Mouse (Mus musculus): ENCODE results near the gene Hnrnpk. TPM values are rescaled to one million over a fixed set of nuclear protein-coding genes. Genes with fewer than 3 reads are reported as not detected.

The Hnrnpk gene
- total and polyA plus RNA-seq, 3 experiments: 411 to 1,549 (median 1,174) TPM

- H3K9ac ChIP-seq (ENCODE audit: insufficient read depth, low read depth): no peak overlapping the region
- in situ Hi-C loops (cut with MboI; ENCODE audit: low pct_ligation_motif_present, low pct_unique_long_range_greater_than_20kb, low sequenced_read_pairs) (no loop called here), dilution Hi-C loops (cut with MboI; ENCODE audit: extremely low pct_ligation_motif_present, extremely low pct_unique_long_range_greater_than_20kb, low sequenced_read_pairs) (no loop called here)
- DNase-seq (ENCODE audit: extremely low read depth): no peak
- TF ChIP-seq RAD21 (IDR thresholded peaks at IDR 0.05; ENCODE audit: low read depth, low read length): no peak
- TF ChIP-seq ZKSCAN1 (IDR thresholded peaks at IDR 0.05; ENCODE audit: borderline replicate concordance, low read depth, low read length): no peak
- no peak for TF ChIP-seq JUND (conservative IDR thresholded peaks at IDR 0.05; ENCODE audit: low read depth, low read length)
- no peak for TF ChIP-seq USF2 (conservative IDR thresholded peaks at IDR 0.05; ENCODE audit: low read depth, low read length)
- no peak for TF ChIP-seq ETS1 (conservative IDR thresholded peaks at IDR 0.05; ENCODE audit: low read depth, low read length)
- no peaks in the 10 kb centered on the region for H3K27me3 ChIP-seq (replicated peaks)
- H3K36me3 ChIP-seq (replicated peaks in 1 of 2; ENCODE audit: control insufficient read depth in 1 of 2, insufficient read depth in 1 of 2, low read length in 1 of 2): peaks cover 3 to 22% of the 10 kb centered on the region in 2 experiments
- H3K4me3 ChIP-seq (replicated peaks in 1 of 3; ENCODE audit: low read depth in 2 of 3, low read length in 2 of 3, poor library complexity in 1 of 3): no peak overlapping the region
- 0 out of 2 replicates have a peak, but pooled peaks cover 2% of the 10 kb centered on the region for H3K79me2 ChIP-seq (replicated peaks; ENCODE audit: control insufficient read depth, extremely low read depth, insufficient read depth, poor library complexity, severe bottlenecking)
- H3K4me1 ChIP-seq (ENCODE audit: control insufficient read depth in 1 of 2, insufficient read depth in 2 of 2): peaks cover 0 to 4% of the 10 kb centered on the region in 2 experiments; a peak in 1 of 4 replicates
- no peak overlapping the region for H3K4me2 ChIP-seq (ENCODE audit: insufficient read depth, low read depth, poor library complexity, severe bottlenecking)
- H3K9me3 ChIP-seq (replicated peaks; ENCODE audit: low read length): peaks cover 10% of the 10 kb centered on the region
- H3K27ac ChIP-seq (ENCODE audit: insufficient read depth, low read depth): no peak overlapping the region
These were observed 7.9 kb upstream of the Hnrnpk start for GRCm38 (mm10) chr13:58411073-58411472.

- H3K27me3 ChIP-seq (replicated peaks): no peaks in the 10 kb centered on the region
- H3K4me1 ChIP-seq (ENCODE audit: control insufficient read depth in 1 of 2, insufficient read depth in 2 of 2): peaks cover 0 to 16% of the 10 kb centered on the region in 2 experiments; a peak in 2 of 4 replicates
- H3K79me2 ChIP-seq (replicated peaks; ENCODE audit: control insufficient read depth, extremely low read depth, insufficient read depth, poor library complexity, severe bottlenecking): peaks cover 38% of the 10 kb centered on the region
- peak overlapping the region; percentile 83 for H3K27ac ChIP-seq (ENCODE audit: insufficient read depth, low read depth)
- peak overlapping the region; percentile 87 to 96 (median 89) for H3K4me3 ChIP-seq (replicated peaks in 1 of 3; ENCODE audit: low read depth in 2 of 3, low read length in 2 of 3, poor library complexity in 1 of 3)
- H3K36me3 ChIP-seq (replicated peaks in 1 of 2; ENCODE audit: control insufficient read depth in 1 of 2, insufficient read depth in 1 of 2, low read length in 1 of 2): peaks cover 7 to 28% of the 10 kb centered on the region in 2 experiments
- TF ChIP-seq USF2 (conservative IDR thresholded peaks at IDR 0.05; ENCODE audit: low read depth, low read length): no peak
- no peak for TF ChIP-seq EP300 (IDR thresholded peaks at IDR 0.05; ENCODE audit: low read length)
- no peak for TF ChIP-seq POLR2A (IDR thresholded peaks at IDR 0.05; ENCODE audit: low read depth, low read length)
- TF ChIP-seq ELF1 (IDR thresholded peaks at IDR 0.05; ENCODE audit: low read depth, low read length): peak; percentile 40
- TF ChIP-seq JUND (conservative IDR thresholded peaks at IDR 0.05; ENCODE audit: low read depth, low read length): no peak
- no peak for DNase-seq (ENCODE audit: extremely low read depth)
- in situ Hi-C loops (cut with MboI; ENCODE audit: low pct_ligation_motif_present, low pct_unique_long_range_greater_than_20kb, low sequenced_read_pairs): no loop called here
- no peak overlapping the region for H3K4me2 ChIP-seq (ENCODE audit: insufficient read depth, low read depth, poor library complexity, severe bottlenecking)
- no peaks in the 10 kb centered on the region for H3K9me3 ChIP-seq (replicated peaks; ENCODE audit: low read length)
- dilution Hi-C loops (cut with MboI; ENCODE audit: extremely low pct_ligation_motif_present, extremely low pct_unique_long_range_greater_than_20kb, low sequenced_read_pairs): no loop called here
- H3K9ac ChIP-seq (ENCODE audit: insufficient read depth, low read depth): peak overlapping the region; percentile 79
These were observed 416 bp downstream of the Hnrnpk start for GRCm38 (mm10) chr13:58402744-58403110.

- Histone ChIP-seq H3K79me2 (replicated peaks; ENCODE audit: control insufficient read depth, extremely low read depth, insufficient read depth, poor library complexity, severe bottlenecking) (peaks cover 44% of the 10 kb centered on the region), H3K4me1 (ENCODE audit: control insufficient read depth in 1 of 2, insufficient read depth in 2 of 2) (peaks cover 0 to 22% of the 10 kb centered on the region in 2 experiments; a peak in 2 of 4 replicates), H3K4me2 (ENCODE audit: insufficient read depth, low read depth, poor library complexity, severe bottlenecking) (peak within 1 kb of the TSS; percentile 66; the same call in 1 of the 2 replicates), H3K27me3 (replicated peaks) (no peaks in the 10 kb centered on the region), H3K4me3 (replicated peaks in 1 of 3; ENCODE audit: low read depth in 2 of 3, low read length in 2 of 3, poor library complexity in 1 of 3) (peak within 1 kb of the TSS; percentile 87 to 96 (median 89)), H3K9ac (ENCODE audit: insufficient read depth, low read depth) (peak within 1 kb of the TSS; percentile 91), H3K27ac (ENCODE audit: insufficient read depth, low read depth) (peak within 1 kb of the TSS; percentile 88), H3K36me3 (replicated peaks in 1 of 2; ENCODE audit: control insufficient read depth in 1 of 2, insufficient read depth in 1 of 2, low read length in 1 of 2) (peaks cover 9 to 29% of the 10 kb centered on the region in 2 experiments), H3K9me3 (replicated peaks; ENCODE audit: low read length) (no peaks in the 10 kb centered on the region)
- dilution Hi-C loops (cut with MboI; ENCODE audit: extremely low pct_ligation_motif_present, extremely low pct_unique_long_range_greater_than_20kb, low sequenced_read_pairs) (no loop called here), in situ Hi-C loops (cut with MboI; ENCODE audit: low pct_ligation_motif_present, low pct_unique_long_range_greater_than_20kb, low sequenced_read_pairs) (no loop called here)
- peak; percentile 95 for DNase-seq (ENCODE audit: extremely low read depth)
- TF ChIP-seq ZC3H11A (IDR thresholded peaks at IDR 0.05; ENCODE audit: low read depth, low read length): no peak
- peak; percentile 29 for TF ChIP-seq MEF2A (IDR thresholded peaks at IDR 0.05; ENCODE audit: borderline replicate concordance, low read depth, low read length)
- peak; percentile 96 for TF ChIP-seq NELFE (IDR thresholded peaks at IDR 0.05; ENCODE audit: low read depth, low read length)
- TF ChIP-seq CTCF (conservative IDR thresholded peaks at IDR 0.05 in 1 of 2, IDR thresholded peaks at IDR 0.05 in 1 of 2; ENCODE audit: low read depth in 2 of 2, low read length in 2 of 2): no peak; a peak in 1 of 4 replicates
- TF ChIP-seq CHD2 (IDR thresholded peaks at IDR 0.05; ENCODE audit: low read length): peak; percentile 99
- TF ChIP-seq USF2 (conservative IDR thresholded peaks at IDR 0.05; ENCODE audit: low read depth, low read length): peak; percentile 35; the same call in 1 of the 2 replicates
- TF ChIP-seq TCF12 (IDR thresholded peaks at IDR 0.05; ENCODE audit: low read depth, low read length): peak; percentile 93
- TF ChIP-seq PAX5 (IDR thresholded peaks at IDR 0.05; ENCODE audit: low read length): no peak
- TF ChIP-seq ZMIZ1 (IDR thresholded peaks at IDR 0.05; ENCODE audit: low read depth, low read length): peak; percentile 95
- TF ChIP-seq UBTF (IDR thresholded peaks at IDR 0.05; ENCODE audit: low read depth, low read length): no peak; the same call in 1 of the 2 replicates
- TF ChIP-seq ELF1 (IDR thresholded peaks at IDR 0.05; ENCODE audit: low read depth, low read length): peak; percentile 27; the same call in 1 of the 2 replicates
- TF ChIP-seq ZKSCAN1 (IDR thresholded peaks at IDR 0.05; ENCODE audit: borderline replicate concordance, low read depth, low read length): no peak
- TF ChIP-seq JUN (IDR thresholded peaks at IDR 0.05; ENCODE audit: insufficient read depth, low read depth, low read length): no peak
- TF ChIP-seq KAT2A (IDR thresholded peaks at IDR 0.05; ENCODE audit: insufficient replicate concordance, low read length): no peak
- no peak for TF ChIP-seq MAFK (IDR thresholded peaks at IDR 0.05; ENCODE audit: insufficient replicate concordance, low read length)
- TF ChIP-seq JUND (conservative IDR thresholded peaks at IDR 0.05; ENCODE audit: low read depth, low read length): no peak
- peak; percentile 81 for TF ChIP-seq TBP (conservative IDR thresholded peaks at IDR 0.05; ENCODE audit: low read depth, low read length)
- peak; percentile 80 for TF ChIP-seq HCFC1 (IDR thresholded peaks at IDR 0.05; ENCODE audit: low read depth, low read length)
- TF ChIP-seq USF1 (IDR thresholded peaks at IDR 0.05; ENCODE audit: low read depth, low read length): peak; percentile 84
These were observed 970 bp downstream of the Hnrnpk start, which contains the start of gene Rmi1 for GRCm38 (mm10) chr13:58402003-58402743. Gene Rmi1, plus strand, starts transcription at chr13:58402248.

Measured in CH12.LX (cell line).